Mouse (Mus musculus): ENCODE results near the gene Ehd1.
"Not testable (repeated sequence)": the region's sequence is repeated elsewhere in the genome, so short reads cannot be mapped to it uniquely, and the experiment has no call there.

Gene Ehd1

GRCm38 (mm10) chr19:6279481-6280144, 3.1 kb downstream of the Ehd1 start:
- no peak for DNase-seq (ENCODE audit: low spot score)

DNA sequence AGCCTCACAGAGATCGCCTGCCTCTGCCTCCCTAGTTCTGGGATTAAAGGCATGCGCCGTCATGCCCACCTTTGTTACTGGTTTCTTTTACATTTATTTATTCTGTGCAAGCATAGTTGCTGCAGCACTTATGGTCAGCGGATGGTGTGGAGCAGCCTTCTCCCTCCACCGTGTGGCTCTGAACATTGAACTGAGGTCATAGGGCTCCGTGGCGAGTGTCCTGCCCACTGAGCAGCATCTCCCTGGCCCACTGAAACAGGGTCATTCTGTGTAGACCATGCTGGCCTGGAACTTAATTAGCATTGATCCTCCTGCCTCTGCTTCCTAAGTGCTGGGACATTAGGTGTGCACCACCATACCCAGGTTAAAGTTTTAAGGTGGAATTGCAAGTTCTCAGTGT, 4.0 kb downstream of the Ehd1 start:
- DNase-seq (ENCODE audit: low spot score): no peak

- DNase-seq (ENCODE audit: low spot score): no peak
These were observed 4.8 kb downstream of the Ehd1 start for GRCm38 (mm10) chr19:6281122-6282020.

DNA sequence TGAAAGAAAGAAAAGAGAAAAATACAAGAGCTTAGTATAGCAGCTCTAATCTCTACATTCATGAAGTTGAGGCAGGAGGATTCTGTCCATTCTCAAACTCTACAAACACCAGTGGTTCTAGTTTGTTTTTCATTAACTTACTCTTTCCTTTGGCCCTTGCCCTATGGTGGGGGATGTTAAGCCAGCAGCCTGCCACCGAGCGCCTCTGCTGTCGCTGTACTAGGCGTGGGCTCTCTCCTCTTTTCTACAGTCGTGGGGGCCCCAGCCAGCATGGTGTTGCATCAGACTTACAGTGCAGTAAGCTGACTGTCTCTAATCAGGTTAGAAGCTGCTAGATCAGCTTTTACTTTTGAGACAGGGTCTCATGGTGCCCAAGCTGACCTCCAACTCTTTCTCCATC, 6.5 kb downstream of the Ehd1 start:
- no peak for DNase-seq (ENCODE audit: low spot score)

GRCm38 (mm10) chr19:6284502-6284901, 8.0 kb downstream of the Ehd1 start:
- DNase-seq (ENCODE audit: low spot score): no peak

DNA sequence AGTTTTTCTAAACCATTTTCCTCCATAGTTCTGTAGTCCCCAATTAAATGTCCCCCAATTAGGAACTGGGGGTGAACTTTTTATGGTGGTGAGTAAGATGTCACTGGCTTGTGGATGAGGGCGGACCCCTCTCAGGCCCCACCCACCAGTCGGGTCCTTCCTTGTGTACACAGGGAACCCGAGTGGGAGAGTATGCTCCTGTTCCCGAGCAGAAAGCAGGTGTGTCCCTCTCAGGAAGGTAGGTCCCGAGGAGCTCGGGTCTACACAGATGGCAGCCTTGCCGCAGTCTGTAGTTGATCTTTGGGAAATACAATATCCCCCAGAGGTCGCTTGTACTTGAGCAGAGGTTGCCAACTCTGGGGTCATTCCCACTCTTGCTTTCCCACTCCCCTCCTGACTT, 8.7 kb downstream of the Ehd1 start:
- DNase-seq (ENCODE audit: low spot score): no peak

DNA sequence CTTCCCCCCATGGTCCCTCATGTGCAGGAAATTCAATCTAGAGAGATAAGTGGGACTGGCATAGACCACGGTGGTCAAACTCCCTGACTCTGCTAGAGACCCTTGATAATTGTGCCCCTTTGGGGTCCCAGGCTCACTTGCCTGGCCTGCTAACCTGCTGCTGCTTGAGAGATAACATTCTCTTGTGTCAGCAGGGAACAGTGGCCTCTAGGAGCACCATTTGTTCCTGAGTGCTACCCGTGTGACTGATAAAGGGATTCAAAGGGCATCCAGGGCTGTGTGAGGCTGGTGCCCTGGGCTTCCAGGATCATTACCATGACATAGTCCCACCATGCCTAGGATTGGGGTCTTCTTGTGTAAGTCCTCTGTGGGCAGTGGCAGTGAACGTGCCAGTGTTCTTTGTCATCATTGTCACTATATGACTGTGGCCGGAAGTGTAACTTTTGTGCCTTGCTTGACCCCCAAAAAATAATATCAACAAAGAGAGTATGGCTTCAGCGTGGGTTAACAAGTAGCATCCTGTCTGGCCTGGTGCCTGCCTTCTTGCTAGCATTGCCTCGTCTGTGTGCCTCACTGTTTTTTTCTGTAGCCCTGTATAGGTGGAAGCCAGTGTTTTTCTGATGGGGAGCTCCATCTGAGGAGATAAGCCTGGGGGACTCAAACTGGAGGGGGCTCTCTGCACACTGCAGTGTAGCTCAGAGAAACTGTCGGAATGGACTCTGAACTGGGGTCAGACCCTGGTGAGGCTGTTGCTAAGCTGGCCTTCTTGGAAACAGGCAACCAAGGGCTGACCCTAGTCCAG, 9.3 kb downstream of the Ehd1 start:
- DNase-seq (ENCODE audit: low spot score): no peak

DNA sequence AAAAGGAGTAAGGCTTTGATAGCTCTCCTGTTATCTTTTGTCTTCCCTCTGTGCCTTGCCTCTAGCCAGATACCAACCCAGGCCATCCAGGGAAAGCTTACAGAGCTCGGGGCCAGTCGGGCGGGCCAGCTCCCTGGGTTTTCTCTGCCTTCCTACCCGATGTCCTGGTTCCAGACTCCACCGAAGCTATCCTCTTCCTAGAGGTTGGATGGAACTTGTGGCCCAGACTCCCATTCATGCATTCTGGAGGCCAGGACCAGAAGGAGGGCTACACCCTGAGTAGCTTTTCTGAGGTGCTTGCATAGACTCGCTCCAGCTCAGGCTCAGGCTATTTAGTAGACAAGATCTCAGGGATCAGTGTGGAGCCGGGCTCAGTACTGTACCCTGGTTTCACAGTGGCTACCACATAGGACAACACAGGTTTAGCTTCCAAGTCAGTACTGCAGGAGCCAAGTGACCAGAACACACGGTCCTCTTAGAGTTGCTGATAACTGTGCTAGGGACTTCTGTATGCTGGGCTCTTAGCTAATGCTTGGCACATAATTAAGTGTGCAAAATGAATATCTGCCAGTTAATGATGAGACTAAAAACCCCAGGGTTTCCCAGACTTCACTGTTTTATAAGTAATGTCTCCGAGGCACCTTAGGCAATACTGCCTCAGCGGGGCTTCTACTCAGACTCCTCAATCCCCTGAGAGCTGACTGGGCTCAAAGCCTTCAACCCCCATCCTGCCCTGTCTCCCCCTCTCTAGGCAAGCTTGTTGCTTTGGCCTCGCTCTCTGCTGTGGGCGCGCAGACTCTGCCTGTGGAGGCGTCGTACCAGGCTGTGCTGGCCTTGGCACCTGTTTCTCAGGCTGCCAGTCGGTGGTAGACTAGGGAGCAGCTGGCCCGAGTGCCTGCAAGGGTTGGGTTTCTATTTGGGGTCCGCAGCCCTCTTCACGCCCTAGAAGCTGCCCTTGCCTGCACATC, 10.2 kb downstream of the Ehd1 start:
- no peak for DNase-seq (ENCODE audit: low spot score)

GRCm38 (mm10) chr19:6288236-6288894, 11.8 kb downstream of the Ehd1 start:
- no peak for DNase-seq (ENCODE audit: low spot score)

- no peak for DNase-seq (ENCODE audit: low spot score)
These were observed 13.2 kb downstream of the Ehd1 start for GRCm38 (mm10) chr19:6289696-6290238.

GRCm38 (mm10) chr19:6290720-6291116, 14.2 kb downstream of the Ehd1 start:
- not testable (repeated sequence) for DNase-seq (ENCODE audit: low spot score)

DNA sequence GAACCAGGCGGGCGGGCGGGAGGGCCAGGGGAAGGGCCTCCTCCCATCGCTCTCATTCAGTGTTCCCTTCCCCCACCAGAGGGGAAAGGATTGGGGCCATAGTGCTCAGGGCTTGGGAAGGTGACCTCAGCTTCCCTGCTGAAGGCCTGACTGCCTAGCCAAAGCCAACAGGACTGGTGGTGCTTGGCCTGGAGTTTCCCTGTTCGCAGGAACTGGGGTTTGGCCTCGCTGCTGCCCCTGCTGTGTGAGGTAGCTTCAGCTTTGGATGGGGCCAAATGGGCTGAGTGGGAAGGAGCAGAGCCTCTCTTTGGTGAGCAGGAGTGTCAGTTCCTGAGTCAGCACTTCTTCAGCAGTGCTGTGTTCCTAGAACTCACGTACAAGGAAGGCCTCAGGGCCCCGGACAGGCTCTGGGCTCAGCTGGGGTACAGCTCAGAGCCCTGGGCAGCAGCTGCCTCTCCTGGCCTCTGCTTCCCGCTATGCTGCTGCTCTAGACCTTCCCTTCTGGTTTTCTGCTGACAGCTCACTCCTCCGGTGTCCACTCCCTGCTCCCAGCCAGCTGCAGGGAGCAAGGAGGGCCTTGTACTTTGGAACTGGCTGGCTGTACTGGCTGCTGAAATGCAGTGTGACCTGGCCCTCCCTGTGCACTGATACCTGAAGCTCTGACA, 14.7 kb downstream of the Ehd1 start:
- no peak for DNase-seq (ENCODE audit: low spot score)

GRCm38 (mm10) chr19:6292262-6292661, 15.7 kb downstream of the Ehd1 start:
- DNase-seq (ENCODE audit: low spot score): no peak

DNA sequence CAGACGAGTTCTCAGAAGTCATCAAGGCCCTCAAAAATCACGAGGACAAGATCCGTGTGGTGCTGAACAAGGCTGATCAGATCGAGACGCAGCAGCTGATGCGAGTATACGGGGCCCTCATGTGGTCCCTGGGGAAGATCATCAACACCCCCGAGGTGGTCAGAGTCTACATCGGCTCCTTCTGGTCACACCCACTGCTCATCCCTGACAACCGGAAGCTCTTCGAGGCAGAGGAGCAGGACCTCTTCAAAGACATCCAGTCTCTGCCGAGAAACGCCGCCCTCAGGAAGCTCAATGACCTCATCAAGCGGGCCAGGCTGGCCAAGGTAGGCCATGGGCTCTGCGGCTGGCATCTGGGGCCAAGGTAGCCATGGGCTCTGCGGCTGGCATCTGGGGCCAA, 17.8 kb downstream of the Ehd1 start:
- no peak for DNase-seq (ENCODE audit: low spot score)

- no peak for DNase-seq (ENCODE audit: low spot score)
These were observed 20.2 kb downstream of the Ehd1 start for GRCm38 (mm10) chr19:6296551-6297210.

DNA sequence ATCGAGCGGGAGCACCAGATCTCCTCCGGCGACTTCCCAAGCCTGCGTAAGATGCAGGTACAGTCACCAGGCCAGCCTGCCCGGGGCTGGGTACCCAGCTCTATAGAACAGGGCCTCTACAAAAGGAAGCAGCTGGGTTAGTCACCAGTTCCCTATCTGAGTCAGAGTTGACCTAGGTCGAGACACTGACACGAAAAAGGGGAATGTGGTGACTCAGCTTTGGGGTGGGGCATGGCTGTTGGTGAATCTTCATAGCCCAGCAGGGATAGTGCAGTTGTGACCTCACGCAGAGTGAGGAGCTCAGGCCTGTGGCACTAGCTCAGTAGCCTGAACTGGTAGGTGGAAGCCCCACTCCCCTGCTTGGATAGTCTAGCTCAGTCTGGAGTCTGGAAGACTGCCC, 21.1 kb downstream of the Ehd1 start:
- DNase-seq (ENCODE audit: low spot score): no peak

GRCm38 (mm10) chr19:6299003-6299402, 22.5 kb downstream of the Ehd1 start:
- DNase-seq (ENCODE audit: low spot score): no peak

- DNase-seq (ENCODE audit: low spot score): no peak
These were observed 23.1 kb downstream of the Ehd1 start for GRCm38 (mm10) chr19:6299450-6300267.

GRCm38 (mm10) chr19:6300402-6300841, 23.9 kb downstream of the Ehd1 start:
- DNase-seq (ENCODE audit: low spot score): no peak

Measured in layer of hippocampus, adult 9-10 months (tissue).